Mouse (Mus musculus) heart, postnatal 4 days (tissue): Measurements from ENCODE around the gene Uevld. TPM values are rescaled to one million over a fixed set of nuclear protein-coding genes. Genes with fewer than 3 reads are reported as not detected.

Experiments used
- total RNA-seq, 2 experiments: library from RNA; stranded (reverse); gene quantifications; 2 replicates each; pipeline ENCODE4 v1.2.3; 2021

The Uevld gene
- total RNA-seq, 2 experiments from 2014 or later: 14.9 to 16.8 TPM

Other genes starting within 250 kb of the Uevld start
- 1 to 10 TPM; 9.2 to 9.9 TPM for gene Saal1, start 247.8 kb downstream of the Uevld start, total RNA-seq
- not detected for gene Saa3, start 242.8 kb downstream of the Uevld start, total RNA-seq
- not detected for gene Saa4, start 225.9 kb downstream of the Uevld start, total RNA-seq
- not detected for gene Saa1, start 215.5 kb downstream of the Uevld start, total RNA-seq
- not detected for gene Saa2, start 206.7 kb downstream of the Uevld start, total RNA-seq
- 10 to 100 TPM; 12.2 to 12.8 TPM for gene Hps5, start 162.5 kb downstream of the Uevld start, total RNA-seq
- gene Gtf2h1, start 162.4 kb downstream of the Uevld start, total RNA-seq: 10 to 100 TPM; 22.9 to 23.8 TPM
- gene Ldha, start 117.1 kb downstream of the Uevld start, total RNA-seq: 1,000 to 10,000 TPM; 1,136 TPM
- gene Ldhc, start 97.3 kb downstream of the Uevld start, total RNA-seq: not detected
- gene Tsg101, start 38.6 kb downstream of the Uevld start, total RNA-seq: 10 to 100 TPM; 87.5 to 92.4 TPM
- gene Gm9999, start 25.1 kb upstream of the Uevld start, total RNA-seq: not detected
- 10 to 100 TPM; 15.1 to 15.7 TPM for gene Spty2d1, start 49.9 kb upstream of the Uevld start, total RNA-seq
- 10 to 100 TPM; 16.9 to 23.8 TPM for gene Tmem86a, start 92.1 kb upstream of the Uevld start, total RNA-seq
- gene Ptpn5, start 175.2 kb upstream of the Uevld start, total RNA-seq: not detected
- gene Mrgpra6, start 246.4 kb upstream of the Uevld start, total RNA-seq: not detected